Mouse (Mus musculus): ENCODE data around the gene Adrb1. TPM values are rescaled to one million over a fixed set of nuclear protein-coding genes. Genes with fewer than 3 reads are reported as not detected.

The Adrb1 gene
- polyA plus RNA-seq, 1 experiment from 2014 or later, result 0.65 TPM

GRCm38 (mm10) chr19:56710131-56710905 is 11.7 kb upstream of the Adrb1 start:
- Histone ChIP-seq H3K4me1 (peaks cover 17% of the 10 kb centered on the region), H3K27ac (no peak overlapping the region), H3K9me3 (no peaks in the 10 kb centered on the region), H3K36me3 (no peaks in the 10 kb centered on the region), H3K4me3 (no peak overlapping the region), H3K27me3 (ENCODE audit: insufficient read depth, poor library complexity, severe bottlenecking) (no peaks in the 10 kb centered on the region)
- DNase-seq (ENCODE audit: low spot score), result no peak
- WGBS, result 77% methylated on average over 17 of the region's 17 CpGs

- WGBS, result 89% methylated on average over 5 of the region's 5 CpGs
- Histone ChIP-seq H3K27me3 (ENCODE audit: insufficient read depth, poor library complexity, severe bottlenecking) (peaks cover 10% of the 10 kb centered on the region; the same call in 1 of the 2 replicates), H3K4me3 (no peak overlapping the region), H3K27ac (no peak overlapping the region), H3K4me1 (peaks cover 16% of the 10 kb centered on the region), H3K9me3 (no peaks in the 10 kb centered on the region), H3K36me3 (no peaks in the 10 kb centered on the region)
- DNase-seq (ENCODE audit: low spot score), result no peak
These were observed 8.4 kb upstream of the Adrb1 start for GRCm38 (mm10) chr19:56713613-56714012.

DNA sequence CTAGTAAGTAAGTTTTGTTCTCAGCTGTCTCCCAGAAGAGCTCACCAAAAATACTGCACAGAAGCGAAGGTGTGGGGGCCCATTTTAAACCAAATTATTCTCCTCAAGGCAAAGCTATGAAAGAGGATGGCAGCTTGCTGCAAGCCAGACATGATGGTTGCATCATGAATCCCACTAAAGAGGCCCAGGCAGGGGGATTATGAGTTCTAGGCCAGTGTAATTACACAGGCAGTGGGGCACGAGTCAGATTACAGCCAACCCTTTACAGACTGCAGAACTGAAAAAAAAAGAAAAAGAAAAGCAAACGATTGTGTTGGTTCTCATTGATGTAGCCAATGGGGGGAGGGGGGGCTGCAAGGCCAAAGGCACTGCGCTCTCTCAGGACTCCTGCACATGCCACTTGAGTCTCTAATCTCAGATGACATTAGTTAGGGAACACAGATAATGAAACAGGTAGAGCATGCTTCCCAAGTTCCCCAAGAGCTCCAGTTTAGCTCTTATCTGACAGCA is 7.3 kb upstream of the Adrb1 start:
- Histone ChIP-seq H3K4me3 (no peak overlapping the region), H3K9me3 (no peaks in the 10 kb centered on the region), H3K4me1 (peaks cover 9% of the 10 kb centered on the region), H3K27ac (no peak overlapping the region), H3K36me3 (no peaks in the 10 kb centered on the region), H3K27me3 (ENCODE audit: insufficient read depth, poor library complexity, severe bottlenecking) (peaks cover 18% of the 10 kb centered on the region; the same call in 1 of the 2 replicates)
- no peak for DNase-seq (ENCODE audit: low spot score)
- 58% methylated on average over 4 of the region's 4 CpGs for WGBS

DNA sequence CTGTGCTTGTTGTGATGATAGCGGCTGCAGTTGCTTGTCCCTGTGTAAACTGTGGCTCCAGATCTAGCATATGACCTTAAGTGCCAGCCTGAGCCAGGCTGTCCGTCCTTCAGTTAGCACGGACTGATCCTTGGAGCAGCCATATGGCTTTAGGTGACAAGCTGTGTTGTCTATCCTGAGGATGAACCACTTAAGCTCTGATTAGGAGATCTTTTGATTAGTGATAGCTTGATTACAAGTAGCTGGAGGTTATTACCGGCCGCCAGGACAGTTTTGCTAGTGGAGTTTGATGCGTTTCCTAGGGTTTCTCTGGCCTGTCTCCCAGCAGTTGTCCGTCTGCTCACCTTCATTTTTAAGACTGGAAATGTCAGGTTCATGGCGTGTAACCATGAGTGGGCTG is 4.0 kb upstream of the Adrb1 start:
- Histone ChIP-seq H3K4me3 (no peak overlapping the region), H3K36me3 (no peaks in the 10 kb centered on the region), H3K27me3 (ENCODE audit: insufficient read depth, poor library complexity, severe bottlenecking) (peaks cover 52% of the 10 kb centered on the region), H3K4me1 (peaks cover 27% of the 10 kb centered on the region), H3K9me3 (no peaks in the 10 kb centered on the region), H3K27ac (no peak overlapping the region)
- no peak for DNase-seq (ENCODE audit: low spot score)
- 69% methylated on average over 8 of the region's 8 CpGs for WGBS

- WGBS, result 31% methylated on average over 13 of the region's 13 CpGs
- Histone ChIP-seq H3K4me3 (peak overlapping the region; percentile 70), H3K36me3 (no peaks in the 10 kb centered on the region), H3K27ac (peak overlapping the region; percentile 82; the same call in 1 of the 2 replicates), H3K4me1 (peaks cover 41% of the 10 kb centered on the region), H3K27me3 (ENCODE audit: insufficient read depth, poor library complexity, severe bottlenecking) (peaks cover 80% of the 10 kb centered on the region), H3K9me3 (no peaks in the 10 kb centered on the region)
- no peak for DNase-seq (ENCODE audit: low spot score)
These were observed 1.1 kb upstream of the Adrb1 start for GRCm38 (mm10) chr19:56720882-56721281.

DNA sequence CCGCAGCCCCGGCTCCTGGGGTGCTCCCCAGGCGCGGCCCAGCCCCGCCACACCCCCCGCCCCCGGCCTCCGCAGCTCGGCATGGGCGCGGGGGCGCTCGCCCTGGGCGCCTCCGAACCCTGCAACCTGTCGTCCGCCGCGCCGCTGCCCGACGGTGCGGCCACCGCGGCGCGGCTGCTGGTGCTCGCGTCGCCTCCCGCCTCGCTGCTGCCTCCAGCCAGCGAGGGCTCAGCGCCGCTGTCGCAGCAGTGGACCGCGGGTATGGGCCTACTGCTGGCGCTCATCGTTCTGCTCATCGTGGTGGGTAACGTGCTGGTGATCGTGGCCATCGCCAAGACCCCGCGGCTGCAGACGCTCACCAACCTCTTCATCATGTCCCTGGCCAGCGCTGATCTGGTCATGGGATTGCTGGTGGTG is 300 bp downstream of the Adrb1 start:
- Histone ChIP-seq H3K36me3 (no peaks in the 10 kb centered on the region), H3K9me3 (no peaks in the 10 kb centered on the region), H3K27me3 (ENCODE audit: insufficient read depth, poor library complexity, severe bottlenecking) (peaks cover 92% of the 10 kb centered on the region), H3K4me1 (peaks cover 43% of the 10 kb centered on the region), H3K4me3 (peak overlapping the region; percentile 70), H3K27ac (peak overlapping the region; percentile 82)
- DNase-seq (ENCODE audit: low spot score), result no peak
- WGBS, result 1% methylated on average over 48 of the region's 48 CpGs

DNA sequence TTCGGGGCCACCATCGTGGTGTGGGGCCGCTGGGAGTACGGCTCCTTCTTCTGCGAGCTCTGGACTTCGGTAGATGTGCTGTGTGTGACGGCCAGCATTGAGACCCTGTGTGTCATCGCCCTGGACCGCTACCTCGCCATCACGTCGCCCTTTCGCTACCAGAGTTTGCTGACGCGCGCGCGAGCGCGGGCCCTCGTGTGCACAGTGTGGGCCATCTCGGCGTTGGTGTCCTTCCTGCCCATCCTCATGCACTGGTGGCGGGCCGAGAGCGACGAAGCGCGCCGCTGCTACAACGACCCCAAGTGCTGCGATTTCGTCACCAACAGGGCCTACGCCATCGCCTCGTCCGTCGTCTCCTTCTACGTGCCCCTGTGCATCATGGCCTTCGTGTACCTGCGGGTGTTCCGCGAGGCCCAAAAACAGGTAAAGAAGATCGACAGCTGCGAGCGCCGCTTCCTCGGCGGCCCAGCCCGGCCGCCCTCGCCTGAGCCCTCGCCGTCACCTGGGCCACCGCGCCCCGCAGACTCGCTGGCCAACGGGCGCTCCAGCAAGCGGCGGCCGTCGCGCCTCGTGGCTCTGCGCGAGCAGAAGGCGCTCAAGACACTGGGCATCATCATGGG is 822 bp downstream of the Adrb1 start:
- Histone ChIP-seq H3K27ac (peak overlapping the region; percentile 82), H3K4me3 (peak overlapping the region; percentile 70), H3K27me3 (ENCODE audit: insufficient read depth, poor library complexity, severe bottlenecking) (peaks cover 90% of the 10 kb centered on the region), H3K4me1 (peaks cover 45% of the 10 kb centered on the region), H3K36me3 (no peaks in the 10 kb centered on the region), H3K9me3 (no peaks in the 10 kb centered on the region)
- DNase-seq (ENCODE audit: low spot score), result peak; percentile 79
- 1% methylated on average over 69 of the region's 69 CpGs for WGBS

DNA sequence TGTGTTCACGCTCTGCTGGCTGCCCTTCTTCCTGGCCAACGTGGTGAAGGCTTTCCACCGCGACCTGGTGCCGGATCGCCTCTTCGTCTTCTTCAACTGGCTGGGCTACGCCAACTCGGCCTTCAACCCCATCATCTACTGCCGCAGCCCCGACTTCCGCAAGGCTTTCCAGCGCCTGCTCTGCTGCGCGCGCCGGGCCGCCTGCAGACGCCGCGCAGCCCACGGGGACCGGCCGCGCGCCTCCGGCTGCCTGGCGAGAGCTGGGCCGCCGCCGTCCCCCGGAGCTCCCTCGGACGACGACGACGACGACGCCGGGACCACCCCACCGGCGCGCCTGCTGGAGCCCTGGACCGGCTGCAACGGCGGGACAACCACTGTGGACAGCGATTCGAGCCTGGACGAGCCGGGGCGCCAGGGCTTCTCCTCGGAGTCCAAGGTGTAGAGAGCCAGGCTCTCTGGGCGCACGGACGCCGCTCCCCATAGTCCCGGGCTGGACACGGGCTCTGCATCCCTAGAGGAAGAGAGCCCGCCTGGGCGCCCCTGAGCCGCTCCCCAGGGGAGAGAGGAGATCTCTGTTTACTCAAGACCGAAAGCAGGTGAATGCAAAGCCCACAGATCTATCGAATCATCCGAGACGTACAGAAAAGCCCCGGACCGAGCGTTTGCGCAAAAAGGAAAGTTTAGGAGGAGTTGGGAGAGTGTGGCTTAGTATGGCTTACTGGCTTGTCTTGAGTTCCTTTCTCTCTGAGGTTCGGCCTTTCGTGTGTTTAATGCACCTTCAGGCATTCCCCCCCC is 1.5 kb downstream of the Adrb1 start:
- peaks cover 48% of the 10 kb centered on the region for H3K4me1 ChIP-seq
- H3K27me3 ChIP-seq (ENCODE audit: insufficient read depth, poor library complexity, severe bottlenecking), result peaks cover 82% of the 10 kb centered on the region
- no peaks in the 10 kb centered on the region for H3K36me3 ChIP-seq
- peak; percentile 78 for DNase-seq (ENCODE audit: low spot score)
- H3K9me3 ChIP-seq, result no peaks in the 10 kb centered on the region
- H3K27ac ChIP-seq, result peak overlapping the region; percentile 82
- peak overlapping the region; percentile 70 for H3K4me3 ChIP-seq
- WGBS, result under 1% methylated on average over 71 of the region's 71 CpGs

- H3K27me3 ChIP-seq (ENCODE audit: insufficient read depth, poor library complexity, severe bottlenecking), result peaks cover 79% of the 10 kb centered on the region
- H3K36me3 ChIP-seq, result no peaks in the 10 kb centered on the region
- WGBS, result 5% methylated on average over 13 of the region's 13 CpGs
- H3K4me3 ChIP-seq, result peak overlapping the region; percentile 70
- H3K9me3 ChIP-seq, result no peaks in the 10 kb centered on the region
- peaks cover 52% of the 10 kb centered on the region for H3K4me1 ChIP-seq
- DNase-seq (ENCODE audit: low spot score), result no peak
- H3K27ac ChIP-seq, result peak overlapping the region; percentile 82
These were observed 2.2 kb downstream of the Adrb1 start for GRCm38 (mm10) chr19:56724126-56724597.

DNA sequence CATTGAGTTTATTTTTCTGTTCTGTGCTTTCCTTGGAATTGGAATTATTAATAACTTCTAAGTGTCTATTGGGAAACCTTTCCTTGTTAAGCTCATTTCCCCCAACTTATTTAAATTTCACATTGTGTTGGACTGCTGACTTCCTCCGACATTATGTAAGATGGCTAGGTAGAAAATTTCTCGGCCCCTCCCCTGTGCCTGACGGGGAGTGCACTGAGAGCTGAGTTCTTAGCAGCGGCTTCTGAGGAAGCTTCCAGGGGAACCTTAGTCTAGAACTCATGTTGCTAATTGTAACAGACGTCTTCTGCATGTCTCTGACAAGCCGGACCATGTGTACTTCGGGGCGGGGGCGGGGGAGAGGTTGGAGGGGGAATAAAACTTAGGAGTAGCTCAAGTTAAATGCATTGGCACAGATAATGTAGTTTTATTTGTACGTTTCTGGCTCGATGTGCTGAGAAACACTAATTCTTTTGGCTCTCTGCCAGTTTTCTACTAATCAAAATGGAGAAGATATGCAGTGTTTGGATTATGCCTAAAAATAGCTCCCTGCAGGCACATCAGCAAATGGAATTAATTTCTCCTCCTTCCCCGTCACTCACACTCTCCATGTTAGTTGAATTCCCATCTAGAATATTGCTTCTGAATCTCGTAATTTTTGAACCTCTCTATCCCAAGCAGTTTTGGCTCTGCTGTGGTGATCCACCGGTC is 5.3 kb downstream of the Adrb1 start:
- no peak for DNase-seq (ENCODE audit: low spot score)
- Histone ChIP-seq H3K4me1 (peaks cover 50% of the 10 kb centered on the region), H3K36me3 (no peaks in the 10 kb centered on the region), H3K27me3 (ENCODE audit: insufficient read depth, poor library complexity, severe bottlenecking) (peaks cover 48% of the 10 kb centered on the region), H3K9me3 (no peaks in the 10 kb centered on the region), H3K4me3 (no peak overlapping the region; the same call in 1 of the 2 replicates), H3K27ac (no peak overlapping the region)
- WGBS, result 61% methylated on average over 14 of the region's 14 CpGs

DNA sequence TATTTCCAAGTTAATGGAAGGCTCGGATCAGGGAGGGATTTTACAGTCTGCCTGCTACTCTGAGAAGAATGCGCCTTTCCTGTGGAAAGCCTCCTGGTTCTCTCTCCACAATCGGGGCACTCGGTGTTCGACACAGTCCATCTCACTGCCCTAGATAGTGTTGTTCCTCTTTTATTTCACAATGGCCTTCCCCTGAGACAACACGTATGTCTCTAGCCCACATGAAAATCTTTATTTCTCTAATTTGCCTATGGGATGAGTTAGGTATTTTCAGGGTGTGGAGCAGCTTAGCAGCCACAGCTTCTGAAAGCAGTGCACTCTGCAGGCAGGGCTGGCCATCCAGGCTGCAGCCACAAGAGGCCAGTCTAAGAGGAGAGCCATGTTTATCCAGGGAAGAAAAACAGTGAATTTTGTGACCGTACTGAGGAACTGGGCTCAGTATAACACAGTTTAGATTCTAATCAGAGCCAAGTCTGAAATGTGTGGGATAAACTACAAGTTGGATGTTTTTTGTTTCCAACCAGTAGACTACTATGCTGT is 12.1 kb downstream of the Adrb1 start:
- DNase-seq (ENCODE audit: low spot score), result no peak
- Histone ChIP-seq H3K27me3 (ENCODE audit: insufficient read depth, poor library complexity, severe bottlenecking) (no peaks in the 10 kb centered on the region), H3K9me3 (no peaks in the 10 kb centered on the region), H3K4me1 (0 out of 2 replicates have a peak, but pooled peaks cover 16% of the 10 kb centered on the region), H3K36me3 (no peaks in the 10 kb centered on the region), H3K27ac (no peak overlapping the region), H3K4me3 (no peak overlapping the region)
- WGBS, result 57% methylated on average over 7 of the region's 7 CpGs

- 37% methylated on average over 4 of the region's 4 CpGs for WGBS
- Histone ChIP-seq H3K4me3 (no peak overlapping the region), H3K4me1 (peaks cover 13% of the 10 kb centered on the region), H3K9me3 (no peaks in the 10 kb centered on the region), H3K27ac (no peak overlapping the region), H3K27me3 (ENCODE audit: insufficient read depth, poor library complexity, severe bottlenecking) (no peaks in the 10 kb centered on the region), H3K36me3 (no peaks in the 10 kb centered on the region)
- DNase-seq (ENCODE audit: low spot score), result no peak
These were observed 13.7 kb downstream of the Adrb1 start for GRCm38 (mm10) chr19:56735747-56736146.
